In genomic region chr14:34104892-34105291, GRCm38 (mm10) we compare ENCODE assay signal across 8 mouse cellular contexts. TPM values are rescaled to one million over a fixed set of nuclear protein-coding genes. Genes with fewer than 3 reads are reported as not detected.
A peak's percentile ranks its signal among the peaks of the same experiment; 100 is the strongest.
DNase-seq lines count a peak whose midpoint lies in the region; ATAC-seq and TF ChIP-seq lines count a peak whose summit lies in the region.

No protein-coding gene starts in this region.

- no peak overlapping the region for H3K4me3 ChIP-seq in ES-E14 (ENCODE audit: insufficient read depth in 1 of 2, low read depth in 1 of 2, low read length in 2 of 2, poor library complexity in 1 of 2, severe bottlenecking in 1 of 2)
- H3K4me3 ChIP-seq in embryonic facial prominence, embryonic 14.5 days (ENCODE audit: low read depth, low read length) = no peak overlapping the region
- H3K4me3 ChIP-seq in lung, embryonic 16.5 days (ENCODE audit: low read length) = no peak overlapping the region

- no peak overlapping the region for H3K9ac ChIP-seq in ES-E14 (ENCODE audit: insufficient read depth, low read depth, low read length, poor library complexity, severe bottlenecking)
- H3K9ac ChIP-seq in embryonic facial prominence, embryonic 14.5 days (ENCODE audit: low read depth, low read length) = no peak overlapping the region
- H3K9ac ChIP-seq in lung, embryonic 16.5 days (ENCODE audit: low read length) = no peak overlapping the region

- no peaks in the 10 kb centered on the region for H3K36me3 ChIP-seq in ES-E14 (ENCODE audit: control insufficient read depth, insufficient read depth, low read length, poor library complexity, severe bottlenecking)
- no peaks in the 10 kb centered on the region for H3K36me3 ChIP-seq in embryonic facial prominence, embryonic 14.5 days (ENCODE audit: control insufficient read depth, insufficient read depth, low read length)
- H3K36me3 ChIP-seq in lung, embryonic 16.5 days (ENCODE audit: control insufficient read depth, insufficient read depth, low read length) = no peaks in the 10 kb centered on the region

- intact Hi-C loops in heart, postnatal 14 days (cut with DNase I) = loop anchor here (1.0 to 5.0 kb wide), 3 partner anchors 25 to 148 kb away; no protein-coding TSS in a partner anchor

- WGBS in embryonic facial prominence, embryonic 14.5 days = 26% methylated on average over 8 of the region's 8 CpGs
- 15% methylated on average over 8 of the region's 8 CpGs for WGBS in lung, embryonic 16.5 days

- no peak overlapping the region for H3K27ac ChIP-seq in ES-E14 (ENCODE audit: insufficient read depth, low read depth, low read length, poor library complexity, severe bottlenecking)
- no peak overlapping the region for H3K27ac ChIP-seq in embryonic facial prominence, embryonic 14.5 days (replicated peaks; ENCODE audit: low read depth, low read length)
- no peak overlapping the region for H3K27ac ChIP-seq in lung, embryonic 16.5 days (ENCODE audit: low read length)

- H3K9me3 ChIP-seq in ES-E14 (ENCODE audit: control insufficient read depth, insufficient read depth, low read depth, low read length) = no peaks in the 10 kb centered on the region
- H3K9me3 ChIP-seq in embryonic facial prominence, embryonic 14.5 days (ENCODE audit: control insufficient read depth, low read length) = no peaks in the 10 kb centered on the region
- no peaks in the 10 kb centered on the region for H3K9me3 ChIP-seq in lung, embryonic 16.5 days (ENCODE audit: control insufficient read depth, low read length)

- ATAC-seq in embryonic facial prominence, embryonic 14.5 days (ENCODE audit: low read depth) = peak; percentile 62
- peak; percentile 69 for ATAC-seq in lung, embryonic 16.5 days (ENCODE audit: low read depth)

- H3K27me3 ChIP-seq in embryonic facial prominence, embryonic 14.5 days (replicated peaks; ENCODE audit: control insufficient read depth, insufficient read depth, low read length) = no peaks in the 10 kb centered on the region
- H3K27me3 ChIP-seq in lung, embryonic 16.5 days (ENCODE audit: control insufficient read depth, insufficient read depth, low read depth, low read length) = no peaks in the 10 kb centered on the region

- no peak overlapping the region for H3K4me2 ChIP-seq in embryonic facial prominence, embryonic 14.5 days (ENCODE audit: low read depth, low read length)
- no peak overlapping the region for H3K4me2 ChIP-seq in lung, embryonic 16.5 days (ENCODE audit: low read depth, low read length)

- in situ Hi-C loops in ES-E14 (cut with MboI; ENCODE audit: low sequenced_read_pairs in 2 of 2, unreplicated experiment in 2 of 2) = no loop called here

- H3K4me1 ChIP-seq in ES-E14 (ENCODE audit: control insufficient read depth in 2 of 2, insufficient read depth in 2 of 2, low read length in 2 of 2, poor library complexity in 1 of 2) = no peaks in the 10 kb centered on the region
- H3K4me1 ChIP-seq in embryonic facial prominence, embryonic 14.5 days (ENCODE audit: control insufficient read depth, insufficient read depth, low read length) = peaks cover 11% of the 10 kb centered on the region; the same call in 1 of the 2 replicates
- peaks cover 5% of the 10 kb centered on the region; the same call in 1 of the 2 replicates for H3K4me1 ChIP-seq in lung, embryonic 16.5 days (replicated peaks; ENCODE audit: control insufficient read depth, insufficient read depth, low read length)

- peak; percentile 44 for DNase-seq in ES-E14 (ENCODE audit: low read depth, low spot score)
- peak; percentile 71 for DNase-seq in adrenal gland, postnatal 25 days
- peak; percentile 69 for DNase-seq in embryonic facial prominence, embryonic 14.5 days (ENCODE audit: low spot score)
- peak; percentile 74 to 84 for DNase-seq in heart, postnatal 14 days
- peak; percentile 4 to 62 for DNase-seq in layer of hippocampus, adult 18-20 months (ENCODE audit: low spot score in 2 of 2)
- DNase-seq in retina, postnatal 1 day = peak; percentile 80
- no peak for DNase-seq in spleen, postnatal 14 days (ENCODE audit: low spot score in 2 of 2)

TF ChIP-seq in ES-E14, 5 proteins besides CTCF, POLR2A, EP300 and RAD21:
- TF ChIP-seq MAFK (IDR thresholded peaks at IDR 0.05; ENCODE audit: insufficient read depth, low read depth, low read length) (no peak), ZC3H11A (IDR thresholded peaks at IDR 0.05; ENCODE audit: borderline replicate concordance, low read depth, low read length) (peak; percentile 34; the same call in 1 of the 2 replicates), ZNF384 (IDR thresholded peaks at IDR 0.05; ENCODE audit: low read depth, low read length) (no peak)

RNA-seq across cellular contexts. Expression of gene A630023A22Rik, which starts 2.3 kb away (rescaled TPM):
- total RNA-seq in ES-E14 (2012; rRNA removed) = not detected in 2 replicates
- total RNA-seq in adrenal gland, postnatal 25 days (2021) = not detected in 2 replicates
- polyA plus RNA-seq in embryonic facial prominence, embryonic 14.5 days (2014; fragmentation: Nextera tagmentation; extraction: Ambion mirVana) = not detected in 2 replicates
- total RNA-seq in heart, postnatal 14 days (2021) = not detected
- not detected for total RNA-seq in layer of hippocampus, adult 18-20 months (2021)
- 0.19 TPM in 1 of 2 replicates, not detected in the other for polyA plus RNA-seq in lung, embryonic 16.5 days (2015; fragmentation: Nextera tagmentation; extraction: Ambion mirVana)

RNA-seq across cellular contexts. Expression of gene Anxa8, which starts 19.1 kb away (rescaled TPM):
- 3.6 and 5.2 TPM in 2 replicates for total RNA-seq in ES-E14 (2012; rRNA removed)
- total RNA-seq in adrenal gland, postnatal 25 days (2021) = 1.3 and 2.1 TPM in 2 replicates
- 25.3 and 34.6 TPM in 2 replicates for polyA plus RNA-seq in embryonic facial prominence, embryonic 14.5 days (2014; fragmentation: Nextera tagmentation; extraction: Ambion mirVana)
- 1 to 10 TPM; 4.3 to 5.2 TPM for total RNA-seq in heart, postnatal 14 days (2021)
- under 1 TPM; 0.45 to 0.63 TPM for total RNA-seq in layer of hippocampus, adult 18-20 months (2021)
- 10.1 and 15.0 TPM in 2 replicates for polyA plus RNA-seq in lung, embryonic 16.5 days (2015; fragmentation: Nextera tagmentation; extraction: Ambion mirVana)

RNA-seq across cellular contexts. Expression of gene Npy4r, which starts 47.4 kb away (rescaled TPM):
- total RNA-seq in ES-E14 (2012; rRNA removed) = 0.45 and 0.85 TPM in 2 replicates
- 0.15 TPM in 1 of 2 replicates, not detected in the other for total RNA-seq in adrenal gland, postnatal 25 days (2021)
- 0.26 TPM in 1 of 2 replicates, not detected in the other for polyA plus RNA-seq in embryonic facial prominence, embryonic 14.5 days (2014; fragmentation: Nextera tagmentation; extraction: Ambion mirVana)
- total RNA-seq in heart, postnatal 14 days (2021) = under 1 TPM; 0.07 to 0.24 TPM
- total RNA-seq in layer of hippocampus, adult 18-20 months (2021) = not detected
- 0.05 and 0.20 TPM in 2 replicates for polyA plus RNA-seq in lung, embryonic 16.5 days (2015; fragmentation: Nextera tagmentation; extraction: Ambion mirVana)

RNA-seq across cellular contexts. Expression of gene Antxrl, which starts 52.4 kb away (rescaled TPM):
- total RNA-seq in ES-E14 (2012; rRNA removed) = not detected in 2 replicates
- total RNA-seq in adrenal gland, postnatal 25 days (2021) = not detected in 2 replicates
- polyA plus RNA-seq in embryonic facial prominence, embryonic 14.5 days (2014; fragmentation: Nextera tagmentation; extraction: Ambion mirVana) = not detected in 2 replicates
- not detected for total RNA-seq in heart, postnatal 14 days (2021)
- not detected for total RNA-seq in layer of hippocampus, adult 18-20 months (2021)
- polyA plus RNA-seq in lung, embryonic 16.5 days (2015; fragmentation: Nextera tagmentation; extraction: Ambion mirVana) = not detected in 2 replicates

Comparison
In these comparisons a context has a peak if more than half of its experiments do, and no peak if none do; other contexts are left out.
1. DNase-seq: peak in ES-E14 (single experiment), adrenal gland, postnatal 25 days (single experiment), embryonic facial prominence, embryonic 14.5 days (single experiment), heart, postnatal 14 days (2 of 2), layer of hippocampus, adult 18-20 months (2 of 2) and retina, postnatal 1 day (single experiment); none in spleen, postnatal 14 days (0 of 2).